In the genomic region with DNA sequence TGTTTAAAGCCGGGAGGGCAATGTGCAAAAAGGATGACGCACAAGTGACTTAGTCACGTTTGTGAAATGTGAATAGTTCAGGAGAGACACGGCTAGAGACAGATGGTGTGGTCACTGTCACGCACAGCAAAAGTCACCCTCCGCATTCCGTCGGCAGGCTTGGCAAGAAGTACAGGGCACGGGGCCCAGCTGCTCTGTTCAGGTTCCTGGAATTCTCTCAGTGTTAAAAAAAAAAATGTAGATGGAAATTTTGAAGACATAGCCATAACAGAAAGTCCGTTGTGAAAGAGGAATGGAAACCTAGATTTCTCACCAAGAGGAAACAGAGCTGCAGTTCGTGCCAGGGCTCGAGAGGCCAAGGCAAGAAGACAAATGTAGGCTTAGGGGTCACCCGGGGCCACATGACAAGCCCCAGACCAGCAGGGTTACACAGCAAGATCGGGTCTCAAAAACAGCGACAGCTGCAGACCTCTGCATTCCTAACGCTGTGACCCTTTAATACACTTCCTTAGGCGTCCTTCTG, we compare ENCODE assay signal across 10 mouse cellular contexts. TPM values are rescaled to one million over a fixed set of nuclear protein-coding genes. Genes with fewer than 3 reads are reported as not detected.
DNase-seq lines count a peak whose midpoint lies in the region; ATAC-seq and TF ChIP-seq lines count a peak whose summit lies in the region.
"Had no signal": no experiment of that assay in that cellular context is flagged by ENCODE, and none has a peak within 500 bp of the region (broad histone marks: within the 10 kb centered on the region; RNA-seq: fewer than 3 reads in every experiment).

No protein-coding gene starts in this region.

- ATAC-seq in liver, embryonic 12.5 days: no peak

- no peak for TF ChIP-seq POLR2A in bone marrow, adult 2 months (IDR thresholded peaks at IDR 0.05; ENCODE audit: borderline replicate concordance, control insufficient read depth, low read depth, low read length)

- DNase-seq in liver: peak; percentile 27
- peak; percentile 76 for DNase-seq in heart, adult 8-10 months (ENCODE audit: low spot score)
- DNase-seq in left cerebral cortex, postnatal 36 days (ENCODE audit: low spot score in 2 of 2): peak; percentile 44 to 59
- DNase-seq in skeletal muscle tissue, adult 2 months (ENCODE audit: low read depth, low spot score): peak; percentile 68
- no peak for DNase-seq in thymus, postnatal 36 days
- DNase-seq in layer of hippocampus, postnatal 10 days (ENCODE audit: low spot score in 2 of 2): no peak

- H3K36me3 ChIP-seq in liver, embryonic 12.5 days: peaks cover 5% of the 10 kb centered on the region
- H3K36me3 ChIP-seq: stomach, embryonic 15.5 days had no signal

- TF ChIP-seq CTCF in bone marrow, adult 2 months (IDR thresholded peaks at IDR 0.05; ENCODE audit: control insufficient read depth, insufficient read depth, low read length): no peak

- H3K4me3 ChIP-seq in liver, embryonic 12.5 days: no peak overlapping the region
- no peak overlapping the region for H3K4me3 ChIP-seq in bone marrow, adult 2 months (replicated peaks; ENCODE audit: control insufficient read depth, low read depth, low read length)
- H3K4me3 ChIP-seq: stomach, embryonic 15.5 days had no signal

- H3K4me2 ChIP-seq in liver, embryonic 12.5 days: no peak overlapping the region
- H3K4me2 ChIP-seq: stomach, embryonic 15.5 days had no signal

- intact Hi-C loops in left cerebral cortex, postnatal 36 days (cut with DNase I): no loop called here

- H3K4me1 ChIP-seq in liver, embryonic 12.5 days: peaks cover 25% of the 10 kb centered on the region; the same call in 1 of the 2 replicates
- peaks cover 2% of the 10 kb centered on the region for H3K4me1 ChIP-seq in bone marrow, adult 2 months (ENCODE audit: control insufficient read depth, insufficient read depth, low read length)

- H3K9me3 ChIP-seq in liver, embryonic 12.5 days (replicated peaks): no peaks in the 10 kb centered on the region
- H3K9me3 ChIP-seq: stomach, embryonic 15.5 days had no signal

- 63% methylated on average over 17 of the region's 17 CpGs for WGBS in liver, embryonic 12.5 days (ENCODE audit: insufficient replicate concordance)
- 10% methylated on average over 17 of the region's 17 CpGs for WGBS in bone marrow, adult 2 months

- H3K27me3 ChIP-seq in liver, embryonic 12.5 days (replicated peaks): 0 out of 2 replicates have a peak, but pooled peaks cover 6% of the 10 kb centered on the region
- H3K27me3 ChIP-seq: stomach, embryonic 15.5 days had no signal

- no peak overlapping the region for H3K27ac ChIP-seq in liver, embryonic 12.5 days
- H3K27ac ChIP-seq in bone marrow, adult 2 months (ENCODE audit: control insufficient read depth, insufficient read depth, low read depth, low read length, poor library complexity): peak overlapping the region; percentile 82
- H3K27ac ChIP-seq: stomach, embryonic 15.5 days had no signal

- no peak overlapping the region for H3K9ac ChIP-seq in liver, embryonic 12.5 days
- H3K9ac ChIP-seq: stomach, embryonic 15.5 days had no signal

RNA-seq across cellular contexts. Expression of a gene that starts 20.7 kb away (rescaled TPM):
- not detected in 2 replicates for polyA plus RNA-seq in liver, embryonic 12.5 days (2016; fragmentation: Nextera tagmentation; extraction: Ambion mirVana)
- polyA plus RNA-seq in bone marrow, adult 2 months (2011; ENCODE audit: insufficient read depth, insufficient read length, low replicate concordance, missing spikeins): 0.29 TPM in 1 of 2 replicates, not detected in the other
- not detected for total RNA-seq in heart, adult 8-10 months (2022)
- not detected for total RNA-seq in left cerebral cortex, postnatal 36 days (2021)
- total RNA-seq in layer of hippocampus, postnatal 10 days (2021): not detected
- polyA plus RNA-seq: limb, embryonic 11.5 days; stomach, embryonic 15.5 days had no signal

RNA-seq across cellular contexts. Expression of a gene that starts 21.2 kb away (rescaled TPM):
- 78.4 and 78.5 TPM in 2 replicates for polyA plus RNA-seq in liver, embryonic 12.5 days (2016; fragmentation: Nextera tagmentation; extraction: Ambion mirVana)
- polyA plus RNA-seq in bone marrow, adult 2 months (2011; ENCODE audit: insufficient read depth, insufficient read length, low replicate concordance, missing spikeins): 39.2 and 52.3 TPM in 2 replicates
- 10 to 100 TPM; 77.7 to 87.7 (median 81.1) TPM for total RNA-seq in heart, adult 8-10 months (2022)
- 10 to 100 TPM; 58.9 to 60.9 TPM for total RNA-seq in left cerebral cortex, postnatal 36 days (2021)
- total RNA-seq in layer of hippocampus, postnatal 10 days (2021): 10 to 100 TPM; 71.9 to 73.2 TPM

RNA-seq across cellular contexts. Expression of a gene that starts 30.3 kb away (rescaled TPM):
- not detected in 2 replicates for polyA plus RNA-seq in liver, embryonic 12.5 days (2016; fragmentation: Nextera tagmentation; extraction: Ambion mirVana)
- not detected in 2 replicates for polyA plus RNA-seq in bone marrow, adult 2 months (2011; ENCODE audit: insufficient read depth, insufficient read length, low replicate concordance, missing spikeins)
- not detected for total RNA-seq in heart, adult 8-10 months (2022)
- total RNA-seq in left cerebral cortex, postnatal 36 days (2021): not detected
- total RNA-seq in layer of hippocampus, postnatal 10 days (2021): not detected
- polyA plus RNA-seq: limb, embryonic 11.5 days; stomach, embryonic 15.5 days had no signal

RNA-seq across cellular contexts. Expression of a gene that starts 43.2 kb away (rescaled TPM):
- polyA plus RNA-seq in liver, embryonic 12.5 days (2016; fragmentation: Nextera tagmentation; extraction: Ambion mirVana): not detected in 2 replicates
- not detected in 2 replicates for polyA plus RNA-seq in bone marrow, adult 2 months (2011; ENCODE audit: insufficient read depth, insufficient read length, low replicate concordance, missing spikeins)
- total RNA-seq in heart, adult 8-10 months (2022): not detected
- total RNA-seq in left cerebral cortex, postnatal 36 days (2021): not detected
- not detected for total RNA-seq in layer of hippocampus, postnatal 10 days (2021)
- polyA plus RNA-seq: limb, embryonic 11.5 days; stomach, embryonic 15.5 days had no signal

RNA-seq across cellular contexts. Expression of a gene that starts 57.9 kb away (rescaled TPM):
- 34.4 and 35.5 TPM in 2 replicates for polyA plus RNA-seq in liver, embryonic 12.5 days (2016; fragmentation: Nextera tagmentation; extraction: Ambion mirVana)
- polyA plus RNA-seq in bone marrow, adult 2 months (2011; ENCODE audit: insufficient read depth, insufficient read length, low replicate concordance, missing spikeins): 18.5 and 31.3 TPM in 2 replicates
- 10 to 100 TPM; 26.7 to 34.8 (median 30.0) TPM for total RNA-seq in heart, adult 8-10 months (2022)
- total RNA-seq in left cerebral cortex, postnatal 36 days (2021): 10 to 100 TPM; 37.0 to 45.6 TPM
- 10 to 100 TPM; 36.0 to 51.6 TPM for total RNA-seq in layer of hippocampus, postnatal 10 days (2021)

Comparison
In these comparisons a context has a peak if more than half of its experiments do, and no peak if none do; other contexts are left out.
1. DNase-seq: peak in liver (single experiment), heart, adult 8-10 months (single experiment), left cerebral cortex, postnatal 36 days (2 of 2) and skeletal muscle tissue, adult 2 months (single experiment); none in thymus, postnatal 36 days (0 of 2) and layer of hippocampus, postnatal 10 days (0 of 2).